Mouse (Mus musculus) testis, adult 2 months (tissue): ENCODE results near the gene Rabl3. TPM values are rescaled to one million over a fixed set of nuclear protein-coding genes. Genes with fewer than 3 reads are reported as not detected.

Experiments
- H3K27ac ChIP-seq: fragments of 200-500 bp; 2 replicates; pipeline ENCODE4 v1.5.1; 2012; ENCODE audit warnings: low read depth, low read length; ENCODE audit not compliant: control insufficient read depth, insufficient read depth
- H3K27me3 ChIP-seq: fragments of 200-500 bp; 2 replicates; pipeline ENCODE4 v1.6.1; 2012; ENCODE audit warnings: mild to moderate bottlenecking, low read length, moderate library complexity; ENCODE audit not compliant: control insufficient read depth, insufficient read depth
- H3K36me3 ChIP-seq: fragments of 200-500 bp; 2 replicates; pipeline ENCODE4 v1.6.1; 2012; ENCODE audit warnings: mild to moderate bottlenecking, low read length; ENCODE audit not compliant: control insufficient read depth, insufficient read depth
- H3K4me1 ChIP-seq: fragments of 200-500 bp; 2 replicates; pipeline ENCODE4 v1.6.1; 2012; ENCODE audit warnings: low read length; ENCODE audit not compliant: control insufficient read depth, insufficient read depth
- H3K4me3 ChIP-seq: fragments of 200-500 bp; 2 replicates; pipeline ENCODE4 v1.5.1; 2012; ENCODE audit warnings: low read depth, mild to moderate bottlenecking, low read length, moderate library complexity, mixed read lengths; ENCODE audit not compliant: control insufficient read depth
- CTCF ChIP-seq: fragments of 200-500 bp; IDR thresholded peaks from 2 replicates; pipeline ENCODE4 v1.5.1; 2012; ENCODE audit warnings: low read depth, mild to moderate bottlenecking, inconsistent platforms, low read length, moderate library complexity; ENCODE audit not compliant: control insufficient read depth, insufficient read depth, insufficient replicate concordance
- POLR2A ChIP-seq: fragments of 200-500 bp; IDR thresholded peaks from 2 replicates; pipeline ENCODE4 v1.6.1; 2012; ENCODE audit warnings: low read depth, mild to moderate bottlenecking, inconsistent platforms, low read length, moderate library complexity; ENCODE audit not compliant: control insufficient read depth
- polyA plus RNA-seq: library from polyadenylated mRNA; depleted of rRNA; stranded (reverse); fragments of >200 nt; gene quantifications from 2 replicates; pipeline ENCODE4 v1.2.3, GENCODE M21; 2012

The Rabl3 gene
- polyA plus RNA-seq, 1 experiment, result 6.0 TPM

GRCm38 (mm10) chr16:37526688-37527223 lies 12.9 kb upstream of the Rabl3 start:
- no peak for TF ChIP-seq CTCF
- TF ChIP-seq POLR2A, result no peak
- Histone ChIP-seq H3K36me3 (peaks cover 2% of the 10 kb centered on the region), H3K27me3 (no peaks in the 10 kb centered on the region), H3K27ac (no peak overlapping the region), H3K4me3 (no peak overlapping the region), H3K4me1 (0 out of 2 replicates have a peak, but pooled peaks cover 2% of the 10 kb centered on the region)

- Histone ChIP-seq H3K4me3 (no peak overlapping the region), H3K27me3 (no peaks in the 10 kb centered on the region), H3K27ac (no peak overlapping the region), H3K4me1 (0 out of 2 replicates have a peak, but pooled peaks cover 3% of the 10 kb centered on the region), H3K36me3 (peaks cover 2% of the 10 kb centered on the region; the same call in 1 of the 2 replicates)
- TF ChIP-seq POLR2A (no peak), CTCF (no peak)
Measured at GRCm38 (mm10) chr16:37530170-37530569, 9.5 kb upstream of the Rabl3 start.

GRCm38 (mm10) chr16:37532046-37532445 lies 7.6 kb upstream of the Rabl3 start:
- Histone ChIP-seq H3K4me1 (0 out of 2 replicates have a peak, but pooled peaks cover 3% of the 10 kb centered on the region), H3K4me3 (no peak overlapping the region), H3K27me3 (no peaks in the 10 kb centered on the region), H3K36me3 (0 out of 2 replicates have a peak, but pooled peaks cover 2% of the 10 kb centered on the region), H3K27ac (no peak overlapping the region)
- no peak for TF ChIP-seq CTCF
- TF ChIP-seq POLR2A, result no peak

GRCm38 (mm10) chr16:37533369-37534068 lies 6.2 kb upstream of the Rabl3 start:
- TF ChIP-seq CTCF, result no peak
- no peak for TF ChIP-seq POLR2A
- Histone ChIP-seq H3K27ac (no peak overlapping the region), H3K27me3 (no peaks in the 10 kb centered on the region), H3K4me1 (peaks cover 3% of the 10 kb centered on the region; the same call in 1 of the 2 replicates), H3K36me3 (0 out of 2 replicates have a peak, but pooled peaks cover 2% of the 10 kb centered on the region), H3K4me3 (no peak overlapping the region)

- Histone ChIP-seq H3K27me3 (no peaks in the 10 kb centered on the region), H3K36me3 (peaks cover 3% of the 10 kb centered on the region; the same call in 1 of the 2 replicates), H3K27ac (peak overlapping the region; percentile 96), H3K4me1 (no peaks in the 10 kb centered on the region; the same call in none of the 2 replicates), H3K4me3 (peak overlapping the region; percentile 92)
- TF ChIP-seq POLR2A, result no peak
- no peak for TF ChIP-seq CTCF
Measured at GRCm38 (mm10) chr16:37539240-37539610, 460 bp upstream of the Rabl3 start.

- TF ChIP-seq POLR2A (no peak), CTCF (no peak)
- Histone ChIP-seq H3K4me1 (no peaks in the 10 kb centered on the region; the same call in none of the 2 replicates), H3K4me3 (peak overlapping the region; percentile 63), H3K27me3 (no peaks in the 10 kb centered on the region), H3K27ac (no peak overlapping the region), H3K36me3 (peaks cover 3% of the 10 kb centered on the region; the same call in 1 of the 2 replicates)
Measured at GRCm38 (mm10) chr16:37540776-37541175, 1.1 kb downstream of the Rabl3 start.

GRCm38 (mm10) chr16:37546312-37546711 lies 6.6 kb downstream of the Rabl3 start:
- H3K36me3 ChIP-seq, result peaks cover 3% of the 10 kb centered on the region; the same call in 1 of the 2 replicates
- H3K4me3 ChIP-seq, result no peak overlapping the region
- no peak overlapping the region for H3K27ac ChIP-seq
- H3K27me3 ChIP-seq, result no peaks in the 10 kb centered on the region
- H3K4me1 ChIP-seq, result no peaks in the 10 kb centered on the region
- no peak for TF ChIP-seq POLR2A
- no peak for TF ChIP-seq CTCF
